Mouse (Mus musculus) liver, postnatal 0 days (tissue): ENCODE measurements around the gene Kidins220. TPM values are rescaled to one million over a fixed set of nuclear protein-coding genes. Genes with fewer than 3 reads are reported as not detected.

Source experiments
- ATAC-seq: fragments of 200-750 bp; cut with Nextera tagmentation; 2 replicates; pipeline ENCODE4 v1.8.0; 2017; ENCODE audit warnings: mild to moderate bottlenecking, moderate library complexity
- DNase-seq: peaks from one replicate; pipeline ENCODE4 v3.0.0-alpha.2; 2016
- H3K27ac ChIP-seq: fragments of 300-500 bp; sonication (generic); 2 replicates; pipeline ENCODE4 v1.5.1; 2014; ENCODE audit warnings: antibody characterized with exemption, moderate library complexity, mild to moderate bottlenecking, low read depth
- H3K27me3 ChIP-seq: fragments of 300-500 bp; sonication (generic); 2 replicates; pipeline ENCODE4 v1.6.1; 2014; ENCODE audit warnings: low read length, control low read depth, mixed read lengths; ENCODE audit not compliant: insufficient read depth
- H3K36me3 ChIP-seq: fragments of 300-500 bp; sonication (generic); replicated peaks from 2 replicates; pipeline ENCODE4 v1.6.1; 2014; ENCODE audit warnings: mild to moderate bottlenecking, control low read depth, low read length, moderate library complexity, mixed read lengths; ENCODE audit not compliant: insufficient read depth
- H3K4me1 ChIP-seq: fragments of 300-500 bp; sonication (generic); 2 replicates; pipeline ENCODE4 v1.6.1; 2014; ENCODE audit warnings: antibody characterized with exemption, mild to moderate bottlenecking, control low read depth; ENCODE audit not compliant: insufficient read depth
- H3K4me2 ChIP-seq: fragments of 300-500 bp; sonication (generic); 2 replicates; pipeline ENCODE4 v1.6.1; 2014; ENCODE audit warnings: low read depth, mild to moderate bottlenecking, low read length, moderate library complexity, mixed read lengths
- H3K4me3 ChIP-seq: fragments of 300-500 bp; sonication (generic); 2 replicates; pipeline ENCODE4 v1.5.1; 2014; ENCODE audit warnings: low read depth, low read length
- H3K9ac ChIP-seq: fragments of 300-500 bp; sonication (generic); replicated peaks from 2 replicates; pipeline ENCODE4 v1.6.1; 2014; ENCODE audit warnings: mild to moderate bottlenecking, moderate library complexity
- H3K9me3 ChIP-seq: fragments of 300-500 bp; sonication (generic); 2 replicates; pipeline ENCODE4 v1.6.1; 2016; ENCODE audit warnings: mild to moderate bottlenecking, control low read depth, low read length, mixed read lengths
- CTCF ChIP-seq: sonication (generic); IDR thresholded peaks from 2 replicates; pipeline ENCODE4 v1.5.1; 2016; ENCODE audit warnings: antibody characterized with exemption, low read depth
- EP300 ChIP-seq: IDR thresholded peaks from 2 replicates; pipeline ENCODE4 v1.6.1; 2016; ENCODE audit warnings: antibody characterized with exemption, low read depth, mild to moderate bottlenecking
- WGBS: fragments of 180-500 bp; shearing (Covaris S2); extraction: QIAGEN DNeasy Blood & Tissue Kit; methylation state at CpG from one replicate; pipeline ENCODE4 v1.1.7; 2014; ENCODE audit not compliant: insufficient replicate concordance; 5-methylcytosine and 5-hydroxymethylcytosine counted together
- polyA plus RNA-seq: library from polyadenylated mRNA; unstranded; fragments of >200 nt; fragmentation: Nextera tagmentation; extraction: Ambion mirVana; gene quantifications from 2 replicates; pipeline ENCODE4 v1.2.1, GENCODE M21; 2015

Gene Kidins220
- polyA plus RNA-seq, 1 experiment from 2014 or later: 4.4 TPM

DNA sequence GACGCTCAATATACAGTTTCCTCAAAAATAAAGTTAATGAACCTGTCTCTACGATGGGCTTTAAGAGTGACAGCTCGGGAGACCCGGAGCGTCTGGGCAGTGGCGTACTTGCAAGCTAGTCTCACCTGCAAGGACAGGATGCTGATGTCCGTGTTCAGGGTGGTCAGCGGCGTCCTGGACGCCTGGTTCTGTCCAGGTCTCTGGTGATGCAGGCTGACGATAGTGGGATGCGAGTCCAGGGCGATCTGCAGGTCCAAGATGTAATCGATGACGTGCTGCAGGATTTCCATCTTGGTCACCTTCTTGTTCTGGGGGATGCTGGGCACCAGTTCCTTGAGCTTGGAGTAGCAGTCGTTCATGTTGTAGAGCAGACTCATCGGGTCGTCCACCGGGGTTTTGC is 120.8 kb downstream of the Kidins220 start:
- Histone ChIP-seq H3K27ac (peak overlapping the region; percentile 77), H3K9me3 (no peaks in the 10 kb centered on the region), H3K4me3 (peak overlapping the region; percentile 79), H3K27me3 (peaks cover 25% of the 10 kb centered on the region), H3K9ac (peak overlapping the region; percentile 79), H3K4me1 (peaks cover 22% of the 10 kb centered on the region), H3K36me3 (no peaks in the 10 kb centered on the region), H3K4me2 (peak overlapping the region; percentile 92)
- WGBS: 1% methylated on average over 19 of the region's 19 CpGs
- no peak for TF ChIP-seq CTCF
- TF ChIP-seq EP300: no peak
- no peak for ATAC-seq
- no peak for DNase-seq

DNA sequence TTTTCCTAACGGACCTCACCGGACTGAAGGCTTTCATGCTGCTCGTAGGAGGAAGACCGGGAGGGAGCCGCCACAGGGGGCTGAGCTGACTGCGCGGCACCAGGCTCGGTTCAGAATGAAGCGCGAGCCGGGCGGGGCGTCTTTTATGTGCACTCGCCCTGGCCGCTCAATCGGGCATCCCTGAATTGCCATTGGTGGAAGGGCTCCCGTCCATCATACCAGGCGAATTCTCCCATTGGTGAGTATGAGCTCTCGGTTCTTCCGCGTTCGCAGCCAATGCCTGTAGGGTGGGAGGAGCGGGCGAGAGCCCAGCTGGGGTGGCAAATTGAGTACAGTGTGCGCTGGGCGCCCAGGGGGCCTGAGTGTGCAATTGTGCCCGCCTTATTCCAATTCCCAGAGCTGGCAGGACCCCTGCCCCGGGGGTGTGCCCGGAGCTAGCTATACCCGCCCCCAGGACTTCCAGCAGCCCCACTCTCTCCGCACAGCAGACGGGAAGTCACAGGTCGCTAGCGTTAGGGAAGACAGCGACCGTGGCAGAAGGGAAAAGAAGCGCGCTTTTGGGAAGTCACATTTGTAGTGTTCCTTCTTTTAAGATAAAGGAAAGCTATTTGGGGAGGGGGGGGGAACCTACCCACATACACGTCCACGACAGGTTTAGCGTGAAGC is 121.4 kb downstream of the Kidins220 start:
- Histone ChIP-seq H3K4me1 (peaks cover 22% of the 10 kb centered on the region), H3K36me3 (no peaks in the 10 kb centered on the region), H3K4me3 (peak overlapping the region; percentile 79), H3K9ac (peak overlapping the region; percentile 79), H3K4me2 (peak overlapping the region; percentile 92), H3K27me3 (peaks cover 29% of the 10 kb centered on the region), H3K27ac (peak overlapping the region; percentile 98), H3K9me3 (no peaks in the 10 kb centered on the region)
- TF ChIP-seq CTCF (no peak), EP300 (peak; percentile 25; the same call in 1 of the 2 replicates)
- peak; percentile 78 for ATAC-seq
- under 1% methylated on average over 41 of the region's 41 CpGs for WGBS
- DNase-seq: peak; percentile 93

DNA sequence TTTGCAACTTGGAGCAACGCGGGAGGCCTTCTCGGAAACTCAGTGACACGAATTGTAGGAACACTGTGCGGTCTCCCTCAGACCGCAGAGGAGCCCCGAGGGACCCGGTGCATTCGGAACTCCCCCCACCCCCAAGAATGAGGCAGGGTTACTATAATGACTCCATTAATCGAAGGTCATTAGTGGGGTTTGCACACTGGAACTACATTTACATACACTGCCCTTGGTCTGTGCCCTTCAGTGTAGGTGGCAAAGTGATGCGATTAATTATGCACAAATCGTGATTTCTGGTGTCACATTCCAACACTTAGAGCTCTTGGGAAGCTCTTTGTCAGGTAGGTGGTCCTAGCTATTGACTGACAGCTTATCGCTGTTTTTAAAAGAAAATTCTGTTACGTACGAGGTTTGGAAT is 121.9 kb downstream of the Kidins220 start:
- TF ChIP-seq EP300 (no peak), CTCF (no peak)
- 3% methylated on average over 15 of the region's 15 CpGs for WGBS
- Histone ChIP-seq H3K4me2 (peak overlapping the region; percentile 92), H3K27ac (peak overlapping the region; percentile 98), H3K4me3 (peak overlapping the region; percentile 79), H3K4me1 (peaks cover 25% of the 10 kb centered on the region), H3K27me3 (peaks cover 32% of the 10 kb centered on the region), H3K9me3 (no peaks in the 10 kb centered on the region), H3K9ac (peak overlapping the region; percentile 77), H3K36me3 (no peaks in the 10 kb centered on the region)
- no peak for ATAC-seq
- no peak for DNase-seq

DNA sequence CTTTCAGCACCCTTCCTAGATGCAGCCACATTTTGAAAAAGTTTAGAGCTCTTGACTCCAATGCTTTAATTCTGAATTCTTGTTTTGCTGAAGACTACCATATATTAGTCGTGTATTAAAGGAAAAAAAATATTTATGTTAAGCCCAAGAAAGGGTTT is 122.2 kb downstream of the Kidins220 start, which contains the start of gene Id2:
Id2 (minus strand) TSS at position 89 of the 158 bp plus-strand sequence.
- no peak for ATAC-seq
- Histone ChIP-seq H3K27me3 (peaks cover 32% of the 10 kb centered on the region), H3K27ac (peak within 1 kb of the TSS; percentile 98), H3K4me2 (peak within 1 kb of the TSS; percentile 92), H3K4me1 (peaks cover 25% of the 10 kb centered on the region), H3K36me3 (no peaks in the 10 kb centered on the region), H3K9me3 (no peaks in the 10 kb centered on the region), H3K9ac (peak within 1 kb of the TSS; percentile 77), H3K4me3 (peak within 1 kb of the TSS; percentile 79)
- no peak for DNase-seq
- WGBS: 0% methylated on average over 1 of the region's 1 CpGs
- TF ChIP-seq EP300 (no peak), CTCF (no peak)

DNA sequence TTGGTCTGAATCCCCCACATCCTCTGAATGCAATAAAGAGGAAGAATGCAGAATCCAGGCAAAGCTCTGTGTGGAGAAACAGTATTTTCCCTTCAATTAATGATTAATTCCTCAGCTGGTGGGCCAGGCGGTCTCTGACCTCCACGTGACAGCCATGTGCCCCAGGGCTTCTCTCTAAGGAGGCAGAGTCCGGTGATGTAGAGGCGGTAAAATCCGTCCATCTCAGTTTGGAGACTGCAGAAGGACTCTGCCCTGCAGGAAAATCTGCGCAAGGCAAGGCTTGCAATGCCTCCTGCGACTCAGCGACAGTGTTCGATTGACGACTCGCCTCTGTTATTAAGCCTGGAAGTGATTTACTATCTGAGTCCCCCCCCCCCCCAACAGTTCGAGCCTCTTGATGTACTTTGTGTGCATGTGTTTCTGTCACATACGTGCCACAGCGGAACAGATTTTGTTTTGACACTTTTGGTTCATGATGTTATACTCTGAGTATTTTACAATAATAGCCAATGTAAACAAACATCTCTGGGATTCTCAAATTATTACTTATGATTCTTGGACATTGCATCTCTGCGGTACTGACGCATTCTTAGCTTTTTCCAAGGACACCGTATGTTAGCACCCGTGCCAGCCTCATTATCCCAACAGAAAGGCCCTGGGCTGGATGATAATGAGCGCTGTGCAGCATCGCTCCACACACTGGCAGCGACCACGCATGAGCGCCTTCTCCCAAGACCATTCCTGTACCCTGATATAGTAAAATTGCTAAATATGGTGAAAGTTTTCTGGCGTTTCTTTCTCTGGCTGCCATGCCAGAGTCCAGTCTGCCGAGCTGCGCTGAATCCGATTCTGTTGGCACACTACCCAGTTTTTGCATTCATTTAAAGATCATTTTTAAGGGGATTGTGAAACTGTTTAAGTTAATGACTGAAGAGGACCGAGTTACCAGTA is 122.8 kb downstream of the Kidins220 start:
- peaks cover 23% of the 10 kb centered on the region for H3K4me1 ChIP-seq
- peak overlapping the region; percentile 77 for H3K9ac ChIP-seq
- peaks cover 32% of the 10 kb centered on the region for H3K27me3 ChIP-seq
- H3K36me3 ChIP-seq: no peaks in the 10 kb centered on the region
- DNase-seq (peak; percentile 65), ATAC-seq (peak; percentile 3; the same call in 1 of the 2 replicates)
- peak overlapping the region; percentile 98 for H3K27ac ChIP-seq
- H3K9me3 ChIP-seq: no peaks in the 10 kb centered on the region
- TF ChIP-seq EP300: peak; percentile 53; the same call in 1 of the 2 replicates
- no peak for TF ChIP-seq CTCF
- H3K4me2 ChIP-seq: peak overlapping the region; percentile 92
- 6% methylated on average over 28 of the region's 28 CpGs for WGBS
- H3K4me3 ChIP-seq: peak overlapping the region; percentile 79

DNA sequence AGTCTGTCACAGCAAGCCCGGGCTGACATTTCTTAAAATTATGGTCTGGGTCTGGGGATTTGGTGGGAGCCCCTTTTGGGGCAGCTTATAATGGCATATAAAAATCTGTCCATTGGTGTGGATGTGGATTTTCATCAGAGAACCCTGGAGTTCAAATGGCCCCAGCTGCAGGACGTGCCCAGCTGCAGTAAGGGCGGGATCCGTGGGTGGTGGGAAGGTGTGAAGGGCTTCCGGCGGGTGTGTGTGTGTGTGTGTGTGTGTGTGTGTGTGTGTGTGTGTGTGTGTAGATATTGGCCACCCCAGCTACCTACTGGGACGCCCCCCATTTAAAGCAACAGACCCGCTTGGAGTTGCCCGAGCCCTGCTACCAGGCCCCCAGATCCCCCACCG is 123.4 kb downstream of the Kidins220 start:
- Histone ChIP-seq H3K4me1 (peaks cover 19% of the 10 kb centered on the region), H3K36me3 (no peaks in the 10 kb centered on the region), H3K27me3 (peaks cover 32% of the 10 kb centered on the region), H3K4me3 (peak overlapping the region; percentile 59), H3K9me3 (no peaks in the 10 kb centered on the region), H3K4me2 (peak overlapping the region; percentile 92), H3K27ac (peak overlapping the region; percentile 98), H3K9ac (peak overlapping the region; percentile 74)
- TF ChIP-seq EP300: no peak
- TF ChIP-seq CTCF: no peak
- DNase-seq (no peak), ATAC-seq (no peak)
- WGBS: 4% methylated on average over 8 of the region's 10 CpGs
